Mouse (Mus musculus) inflammation-experienced regulatory T-cells, adult 6 months (primary cell): ENCODE data around the gene Nrp1. TPM values are rescaled to one million over a fixed set of nuclear protein-coding genes. Genes with fewer than 3 reads are reported as not detected.

Source experiments
- ATAC-seq: one replicate; pipeline ENCODE4 v1.8.0; 2017
- polyA plus RNA-seq, 3 experiments: library from polyadenylated mRNA; unstranded; fragments of 100-300 nt; shearing (Covaris generic); gene quantifications; one replicate each; pipeline ENCODE4 v1.2.1; 2017

Nrp1 gene
- polyA plus RNA-seq, result 100 to 1,000 TPM; 145 to 329 (median 260) TPM

GRCm38 (mm10) chr8:128358406-128358755 is at the start of gene Nrp1:
Nrp1 (plus strand) TSS chr8:128358604.
- peak; percentile 67 for ATAC-seq

DNA sequence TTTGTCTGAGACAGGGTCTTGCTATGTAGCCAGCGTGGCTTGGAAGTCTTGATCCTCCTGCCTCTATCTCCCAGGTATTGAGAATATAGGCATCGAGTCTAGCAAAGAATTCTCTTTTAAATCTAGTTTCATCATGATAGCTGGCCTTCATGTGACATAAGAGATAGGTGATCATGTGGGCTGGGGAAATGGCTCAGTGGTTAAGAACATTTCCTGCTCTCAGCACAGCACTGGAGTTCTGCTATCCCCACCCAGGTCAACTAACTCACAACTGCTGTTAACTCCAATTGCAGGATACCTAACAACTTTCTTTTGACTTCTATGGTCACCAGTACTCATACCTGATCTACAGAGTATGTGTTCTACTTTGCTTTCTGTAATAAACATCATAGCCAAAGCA is 37.6 kb upstream of the Nrp1 start:
- ATAC-seq, result peak; percentile 67

- ATAC-seq, result no peak
Observed at GRCm38 (mm10) chr8:128327281-128327680, 31.1 kb upstream of the Nrp1 start.

GRCm38 (mm10) chr8:128327922-128328321 is 30.5 kb upstream of the Nrp1 start:
- ATAC-seq, result no peak

GRCm38 (mm10) chr8:128329502-128329901 is 28.9 kb upstream of the Nrp1 start:
- ATAC-seq, result no peak

GRCm38 (mm10) chr8:128335976-128336375 is 22.4 kb upstream of the Nrp1 start:
- no peak for ATAC-seq

DNA sequence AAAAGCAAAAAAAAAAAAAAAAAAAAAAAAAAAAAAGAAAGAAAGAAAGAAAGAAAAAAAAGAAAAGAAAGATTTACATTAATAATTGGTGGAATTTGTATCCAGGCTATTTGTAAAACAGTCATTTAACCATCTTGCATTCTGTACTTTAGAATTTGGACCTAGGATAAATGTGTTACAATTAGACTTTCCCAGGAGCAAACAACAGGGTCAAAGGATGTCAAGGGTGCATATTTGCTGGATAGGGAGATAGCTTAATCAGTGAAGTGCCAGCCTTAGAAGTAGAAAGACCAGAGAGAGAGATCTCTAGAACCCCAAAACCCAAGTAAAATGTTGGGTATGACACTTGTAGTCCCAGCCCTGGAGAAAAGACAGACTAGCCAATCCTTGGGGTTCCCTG is 19.5 kb upstream of the Nrp1 start:
- no peak for ATAC-seq

- no peak for ATAC-seq
Observed at GRCm38 (mm10) chr8:128339521-128339920, 18.9 kb upstream of the Nrp1 start.

DNA sequence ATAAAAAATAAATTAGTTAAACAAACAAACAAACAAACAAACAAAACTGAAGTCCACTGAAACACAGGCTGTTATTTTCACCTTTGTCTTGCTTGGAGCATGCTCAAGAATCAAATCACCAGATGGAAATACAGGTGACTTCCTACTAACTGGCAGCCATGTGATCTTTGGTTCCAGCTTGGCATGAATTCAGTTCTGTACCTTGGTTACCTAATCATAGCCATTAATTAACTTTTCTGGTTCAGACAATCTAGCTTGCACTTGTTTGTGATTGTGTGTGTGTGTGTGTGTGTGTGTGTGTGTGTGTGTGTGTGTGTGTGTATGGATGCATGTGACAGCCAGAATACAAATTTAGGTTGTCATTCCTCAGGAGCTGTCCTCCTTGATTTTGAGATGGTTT is 8.0 kb upstream of the Nrp1 start:
- no peak for ATAC-seq

- peak; percentile 54 for ATAC-seq
Observed at GRCm38 (mm10) chr8:128351211-128351610, 7.2 kb upstream of the Nrp1 start.

DNA sequence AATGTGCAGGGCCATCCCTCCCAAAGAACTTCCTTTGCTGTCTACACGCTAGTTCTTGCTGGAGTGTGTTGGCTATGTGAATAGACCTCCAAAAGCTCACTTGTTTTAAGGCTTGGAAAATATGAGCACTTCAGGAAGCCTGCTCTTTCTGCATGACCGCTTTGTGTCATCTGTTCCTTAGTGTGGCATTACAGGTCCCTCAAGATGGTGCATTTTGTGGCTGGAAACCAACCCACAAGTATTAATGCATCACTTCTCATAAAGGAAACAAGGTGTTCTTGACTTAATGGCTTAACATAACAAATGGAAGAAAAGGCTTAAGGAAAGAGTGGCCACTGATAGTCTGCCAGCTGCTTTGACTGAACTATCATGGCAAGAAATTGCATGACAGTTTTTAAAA is 5.6 kb upstream of the Nrp1 start:
- no peak for ATAC-seq

GRCm38 (mm10) chr8:128353999-128354398 is 4.4 kb upstream of the Nrp1 start:
- ATAC-seq, result no peak

DNA sequence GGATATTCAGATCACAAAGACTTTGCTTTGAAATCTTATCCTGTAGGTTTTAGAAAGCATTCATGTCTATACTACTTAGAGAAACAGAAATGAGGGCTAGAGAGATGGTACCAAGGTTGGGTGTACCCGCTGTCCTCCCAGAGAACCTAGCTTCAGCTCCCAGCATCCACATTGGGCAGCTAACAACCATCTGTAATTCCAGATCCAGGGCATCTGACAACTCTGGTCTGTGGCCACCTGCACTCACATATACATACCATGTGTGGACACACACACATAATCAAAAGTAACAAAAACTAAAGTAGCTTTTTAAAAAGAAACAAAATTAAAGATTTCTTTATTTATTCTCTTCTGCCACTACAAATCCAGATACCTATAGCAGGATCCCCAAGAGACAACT is 3.3 kb upstream of the Nrp1 start:
- no peak for ATAC-seq

DNA sequence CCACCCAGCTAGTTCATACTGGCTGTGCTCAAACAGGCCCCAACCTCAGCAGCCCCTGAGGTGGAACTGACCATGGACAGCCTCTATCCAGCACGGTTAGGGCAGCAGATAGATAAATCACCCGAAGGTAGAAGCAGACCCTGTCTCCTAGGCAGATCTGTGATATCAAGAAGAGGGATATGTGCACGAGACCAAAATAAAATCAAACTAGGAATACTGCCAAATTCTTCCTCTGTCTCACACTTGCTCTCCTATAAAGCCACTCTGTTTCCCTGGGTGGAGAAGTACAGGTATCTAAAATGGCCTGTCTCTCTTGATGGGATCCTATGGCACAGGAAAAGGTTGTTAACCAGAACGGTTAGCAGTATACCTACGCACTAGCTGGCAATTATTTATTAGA is 2.2 kb upstream of the Nrp1 start:
- ATAC-seq, result no peak

DNA sequence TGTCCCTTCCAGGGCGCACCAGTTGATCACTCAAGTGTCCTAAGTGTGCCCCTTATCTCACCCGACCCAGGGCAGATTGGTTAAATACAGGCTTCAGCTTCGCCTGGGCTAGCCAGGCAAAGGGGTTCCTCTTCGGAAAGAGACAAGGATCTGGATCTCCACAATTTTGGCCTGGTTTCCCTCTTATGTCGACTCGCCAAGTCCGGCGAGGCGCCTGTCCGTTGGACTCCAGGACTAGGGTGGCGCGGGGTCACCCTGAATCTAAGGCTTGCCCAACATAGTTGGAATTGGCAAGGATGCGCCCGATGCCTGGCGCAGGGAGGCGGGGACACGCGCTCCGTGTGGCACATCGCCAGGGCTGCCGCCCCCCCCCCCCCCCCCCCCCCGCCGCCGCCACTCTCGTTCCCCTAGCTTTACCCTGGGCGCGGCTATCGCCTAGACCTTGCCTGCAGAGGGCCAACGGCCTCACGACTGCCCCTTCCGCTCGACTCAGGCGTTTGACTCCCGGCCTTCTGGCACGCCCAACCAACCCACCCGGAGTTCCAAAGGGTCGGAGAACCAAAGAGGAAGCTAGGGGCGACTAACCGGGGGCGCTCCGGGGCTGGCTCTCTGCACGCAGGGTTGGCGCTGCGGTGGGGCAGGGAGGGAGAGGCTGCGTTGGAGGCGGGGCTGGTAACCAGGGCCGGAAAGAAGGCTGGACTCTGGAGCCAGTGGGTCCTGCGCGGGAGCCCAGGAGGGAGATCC is 1.4 kb upstream of the Nrp1 start:
- peak; percentile 1 for ATAC-seq

GRCm38 (mm10) chr8:128357540-128358405 is 631 bp upstream of the Nrp1 start:
- peak; percentile 32 for ATAC-seq

GRCm38 (mm10) chr8:128358756-128359520 is 534 bp downstream of the Nrp1 start:
- ATAC-seq, result peak; percentile 10

DNA sequence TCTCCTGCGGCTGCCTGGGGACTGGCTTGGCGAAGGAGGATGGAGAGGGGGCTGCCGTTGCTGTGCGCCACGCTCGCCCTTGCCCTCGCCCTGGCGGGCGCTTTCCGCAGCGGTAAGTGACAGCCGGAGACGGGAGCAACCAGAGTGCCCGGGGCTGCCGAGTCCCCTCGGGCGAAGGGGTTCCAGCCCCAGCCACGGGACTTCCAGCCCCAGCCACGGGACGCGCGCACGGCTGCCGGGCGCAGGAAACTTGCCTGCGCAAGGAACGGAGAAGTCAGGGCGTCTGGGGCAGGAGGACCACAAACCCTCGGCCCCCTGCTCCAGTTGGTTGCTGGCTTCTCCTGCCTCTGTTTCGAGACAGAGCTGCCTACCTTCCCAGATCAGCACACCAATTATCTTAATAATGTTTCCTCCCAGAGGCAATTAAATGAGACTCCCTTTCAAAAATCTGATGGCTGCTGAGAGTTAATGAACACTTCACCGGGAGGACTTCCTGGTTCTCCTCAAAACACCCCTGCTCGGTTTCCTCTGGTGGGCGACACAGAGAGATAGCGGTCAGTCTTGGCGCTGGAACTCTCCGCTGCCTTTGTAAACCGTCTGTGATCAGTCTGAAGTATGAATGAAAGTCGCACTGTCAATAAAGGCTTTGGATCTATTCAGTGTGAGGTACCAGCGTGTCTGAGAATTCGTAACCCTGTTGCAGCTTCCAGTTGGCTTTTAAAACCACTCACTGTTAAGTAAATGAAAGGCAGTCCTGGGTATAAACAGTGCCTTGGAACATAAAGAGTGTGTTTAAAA is 1.3 kb downstream of the Nrp1 start:
- ATAC-seq, result peak; percentile 19

- no peak for ATAC-seq
Observed at GRCm38 (mm10) chr8:128361343-128361870, 3.0 kb downstream of the Nrp1 start.

- peak; percentile 55 for ATAC-seq
Observed at GRCm38 (mm10) chr8:128362940-128363595, 4.7 kb downstream of the Nrp1 start.

GRCm38 (mm10) chr8:128370496-128370895 is 12.1 kb downstream of the Nrp1 start:
- no peak for ATAC-seq

DNA sequence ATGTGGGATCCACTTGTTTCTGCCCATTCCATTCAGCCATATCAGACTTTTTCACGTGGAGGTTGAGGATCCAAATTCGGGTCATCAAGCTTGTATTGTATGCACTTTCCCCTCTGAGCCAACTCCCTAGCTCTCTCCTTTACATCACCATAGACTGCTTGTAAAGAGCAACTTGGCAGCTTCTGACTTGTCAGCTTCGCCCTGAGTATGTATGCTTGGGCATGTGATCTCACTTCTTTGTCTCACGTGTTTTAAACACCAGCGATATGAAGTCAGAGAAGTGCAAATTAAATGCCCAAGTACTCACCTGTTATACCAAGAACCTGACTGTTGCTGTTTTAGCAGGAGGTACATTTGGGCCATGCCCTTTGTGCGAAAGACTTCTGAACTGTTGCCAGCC is 12.6 kb downstream of the Nrp1 start:
- ATAC-seq, result no peak
